In the genomic region with DNA sequence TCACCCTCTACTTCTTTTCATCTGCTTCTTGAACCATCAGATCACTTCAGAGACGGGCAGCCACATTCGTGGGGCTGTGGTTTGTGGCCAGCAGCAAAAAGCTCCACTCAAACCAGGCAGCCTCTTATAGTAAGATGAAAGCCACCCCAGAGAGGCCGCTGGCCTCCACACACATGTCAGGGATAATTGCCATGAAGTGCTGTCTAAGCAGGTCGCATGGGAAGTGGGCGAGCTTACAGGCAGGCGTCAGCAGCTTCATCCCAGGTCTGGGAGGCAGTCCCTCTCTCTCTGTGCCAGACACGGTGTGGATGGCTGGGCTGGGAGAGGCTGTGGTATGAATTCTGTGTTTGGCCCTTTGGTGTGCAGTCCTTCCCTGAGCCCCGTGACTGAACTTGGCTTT, we compare ENCODE assay signal across 28 mouse cellular contexts.
A peak's percentile ranks its signal among the peaks of the same experiment; 100 is the strongest.
DNase-seq lines count a peak whose midpoint lies in the region; ATAC-seq lines count a peak whose summit lies in the region.
"Had no signal": no experiment of that assay in that cellular context is flagged by ENCODE, and none has a peak within 500 bp of the region (broad histone marks: within the 10 kb centered on the region; RNA-seq: fewer than 3 reads in every experiment).

No protein-coding gene starts in this region.

- no peaks in the 10 kb centered on the region for H3K9me3 ChIP-seq in hindbrain, embryonic 11.5 days (ENCODE audit: control insufficient read depth, low read length)
- H3K9me3 ChIP-seq in hindbrain, embryonic 16.5 days (ENCODE audit: control insufficient read depth, low read length), result no peaks in the 10 kb centered on the region
- H3K9me3 ChIP-seq in midbrain, embryonic 14.5 days (ENCODE audit: control insufficient read depth, low read length), result no peaks in the 10 kb centered on the region
- H3K9me3 ChIP-seq in midbrain, embryonic 11.5 days (ENCODE audit: control insufficient read depth, low read length), result no peaks in the 10 kb centered on the region
- H3K9me3 ChIP-seq: embryonic facial prominence, embryonic 12.5 days had no signal

- H3K36me3 ChIP-seq in hindbrain, embryonic 11.5 days (ENCODE audit: control insufficient read depth, insufficient read depth, low read length), result no peaks in the 10 kb centered on the region
- no peaks in the 10 kb centered on the region for H3K36me3 ChIP-seq in hindbrain, embryonic 16.5 days (ENCODE audit: control insufficient read depth, insufficient read depth, low read length)
- H3K36me3 ChIP-seq in midbrain, embryonic 14.5 days (ENCODE audit: control insufficient read depth, insufficient read depth, low read length), result no peaks in the 10 kb centered on the region
- no peaks in the 10 kb centered on the region for H3K36me3 ChIP-seq in midbrain, embryonic 11.5 days (ENCODE audit: control insufficient read depth, insufficient read depth, low read length)
- H3K36me3 ChIP-seq: embryonic facial prominence, embryonic 12.5 days; heart, embryonic 12.5 days; liver, embryonic 12.5 days had no signal

- H3K4me1 ChIP-seq in hindbrain, embryonic 11.5 days (replicated peaks; ENCODE audit: control insufficient read depth, insufficient read depth, low read length), result peaks cover 2% of the 10 kb centered on the region; the same call in 1 of the 2 replicates
- peaks cover 22% of the 10 kb centered on the region for H3K4me1 ChIP-seq in hindbrain, embryonic 16.5 days (ENCODE audit: control insufficient read depth, insufficient read depth, low read depth, low read length)
- peaks cover 36% of the 10 kb centered on the region for H3K4me1 ChIP-seq in midbrain, embryonic 14.5 days (ENCODE audit: control insufficient read depth, insufficient read depth, low read length)
- H3K4me1 ChIP-seq in midbrain, embryonic 11.5 days (ENCODE audit: control insufficient read depth, insufficient read depth, low read length), result peaks cover 29% of the 10 kb centered on the region
- H3K4me1 ChIP-seq: embryonic facial prominence, embryonic 12.5 days; heart, embryonic 12.5 days; liver, embryonic 12.5 days had no signal

- no peak overlapping the region for H3K27ac ChIP-seq in hindbrain, embryonic 11.5 days (ENCODE audit: low read depth, low read length)
- no peak overlapping the region for H3K27ac ChIP-seq in hindbrain, embryonic 16.5 days (ENCODE audit: low read depth, low read length)
- H3K27ac ChIP-seq in midbrain, embryonic 14.5 days (replicated peaks; ENCODE audit: low read depth, low read length), result peak overlapping the region; percentile 41; the same call in 1 of the 2 replicates
- no peak overlapping the region for H3K27ac ChIP-seq in midbrain, embryonic 11.5 days (ENCODE audit: low read depth, low read length)
- H3K27ac ChIP-seq: embryonic facial prominence, embryonic 12.5 days; heart, adult 2 months; liver, embryonic 12.5 days had no signal

- H3K4me3 ChIP-seq in hindbrain, embryonic 11.5 days (ENCODE audit: low read depth, low read length), result no peak overlapping the region
- no peak overlapping the region for H3K4me3 ChIP-seq in hindbrain, embryonic 16.5 days (ENCODE audit: low read length)
- no peak overlapping the region for H3K4me3 ChIP-seq in midbrain, embryonic 14.5 days (replicated peaks; ENCODE audit: low read depth, low read length)
- no peak overlapping the region for H3K4me3 ChIP-seq in midbrain, embryonic 11.5 days (ENCODE audit: low read depth, low read length)
- H3K4me3 ChIP-seq: embryonic facial prominence, embryonic 12.5 days; erythroblast, embryonic 14.5 days; heart, adult 2 months; heart, embryonic 12.5 days; liver, embryonic 12.5 days had no signal

- no peak for ATAC-seq in hindbrain, embryonic 11.5 days (ENCODE audit: low FRiP score)
- ATAC-seq in hindbrain, embryonic 16.5 days, result no peak; the same call in 1 of the 2 replicates
- ATAC-seq in midbrain, embryonic 14.5 days (ENCODE audit: low FRiP score, low TSS enrichment), result no peak
- ATAC-seq in midbrain, embryonic 11.5 days (ENCODE audit: low FRiP score), result no peak
- ATAC-seq in activated CD4-positive, CD25-positive, alpha-beta regulatory T cell, adult 4 months, result no peak
- ATAC-seq: intestine, postnatal 0 days; liver, embryonic 12.5 days; liver, postnatal 0 days had no signal

- H3K9ac ChIP-seq in hindbrain, embryonic 11.5 days (ENCODE audit: low read depth, low read length), result no peak overlapping the region
- no peak overlapping the region for H3K9ac ChIP-seq in hindbrain, embryonic 16.5 days (ENCODE audit: low read depth, low read length)
- no peak overlapping the region for H3K9ac ChIP-seq in midbrain, embryonic 14.5 days (replicated peaks; ENCODE audit: low read length)
- H3K9ac ChIP-seq in midbrain, embryonic 11.5 days (ENCODE audit: low read length), result no peak overlapping the region
- H3K9ac ChIP-seq: embryonic facial prominence, embryonic 12.5 days; heart, embryonic 12.5 days; liver, embryonic 12.5 days; liver, postnatal 0 days had no signal

- H3K27me3 ChIP-seq in hindbrain, embryonic 11.5 days (ENCODE audit: control insufficient read depth, insufficient read depth, low read length), result no peaks in the 10 kb centered on the region
- no peaks in the 10 kb centered on the region for H3K27me3 ChIP-seq in hindbrain, embryonic 16.5 days (replicated peaks; ENCODE audit: control insufficient read depth, insufficient read depth, low read length)
- H3K27me3 ChIP-seq in midbrain, embryonic 14.5 days (ENCODE audit: control insufficient read depth, insufficient read depth, low read length), result no peaks in the 10 kb centered on the region
- H3K27me3 ChIP-seq in midbrain, embryonic 11.5 days (ENCODE audit: control insufficient read depth, insufficient read depth, low read length), result peaks cover 5% of the 10 kb centered on the region
- H3K27me3 ChIP-seq: CH12.LX; embryonic facial prominence, embryonic 12.5 days; heart, embryonic 12.5 days; liver, embryonic 12.5 days had no signal

- 65% methylated on average over 8 of the region's 8 CpGs for WGBS in hindbrain, embryonic 11.5 days
- WGBS in hindbrain, embryonic 16.5 days, result 60% methylated on average over 8 of the region's 8 CpGs
- 30% methylated on average over 8 of the region's 8 CpGs for WGBS in midbrain, embryonic 14.5 days
- 63% methylated on average over 8 of the region's 8 CpGs for WGBS in midbrain, embryonic 11.5 days

- no peak overlapping the region for H3K4me2 ChIP-seq in hindbrain, embryonic 11.5 days (replicated peaks; ENCODE audit: low read depth, low read length)
- no peak overlapping the region for H3K4me2 ChIP-seq in hindbrain, embryonic 16.5 days (ENCODE audit: low read length)
- no peak overlapping the region for H3K4me2 ChIP-seq in midbrain, embryonic 14.5 days (ENCODE audit: low read length)
- H3K4me2 ChIP-seq in midbrain, embryonic 11.5 days, result no peak overlapping the region
- H3K4me2 ChIP-seq: embryonic facial prominence, embryonic 12.5 days; heart, embryonic 12.5 days; liver, embryonic 12.5 days had no signal

- DNase-seq in embryo, embryonic 11 days, result peak; percentile 14
- DNase-seq in embryo, embryonic 10.5 days (ENCODE audit: low spot score), result no peak
- peak; percentile 11 for DNase-seq in hindbrain, embryonic 11.5 days (ENCODE audit: low spot score)
- DNase-seq in midbrain, embryonic 14.5 days, result peak; percentile 55
- DNase-seq in midbrain, embryonic 11.5 days (ENCODE audit: low spot score, missing footprints), result no peak
- no peak for DNase-seq in adrenal gland, adult 8-10 months
- DNase-seq: adrenal gland, postnatal 36 days; cerebellum, adult 2 months; cerebellum, postnatal 14 days; heart, adult 2 months; heart, postnatal 4 days; kidney, adult 9 months; kidney, postnatal 10 days; layer of hippocampus, postnatal 36 days; left cerebral cortex, postnatal 4 days; liver, postnatal 0 days; lung, postnatal 36 days; right cerebral cortex, postnatal 4 days; thymus, adult 2 months; thymus, postnatal 36 days had no signal

Comparison
In these comparisons a context has a peak if more than half of its experiments do, and no peak if none do; other contexts are left out.
1. DNase-seq: peak in embryo, embryonic 11 days (single experiment), hindbrain, embryonic 11.5 days (single experiment) and midbrain, embryonic 14.5 days (single experiment); none in embryo, embryonic 10.5 days (single experiment), midbrain, embryonic 11.5 days (single experiment) and adrenal gland, adult 8-10 months (single experiment).